Mouse (Mus musculus) T-helper 2 cell (primary cell): ENCODE results near the gene Gm28171.
"Not testable (repeated sequence)": the region's sequence is repeated elsewhere in the genome, so short reads cannot be mapped to it uniquely, and the experiment has no call there.

Experiments used
- in situ Hi-C: fragments of 300-600 bp; cut with MboI, MseI; formaldehyde crosslinking; loops from one replicate; pipeline ENCODE4 v1.15.1; 2025; ENCODE audit warnings: high pct_unique_total_duplicates

Gm28171 gene

GRCm38 (mm10) chrY:5793095-5793494 is at the start of gene Gm28171:
TSS of gene Gm28171 (plus strand) at chrY:5793395.
- in situ Hi-C loops: not testable (repeated sequence)
